Mouse (Mus musculus): ENCODE data around the gene Prl8a2.

Prl8a2 gene

GRCm38 (mm10) chr13:27345373-27345772 lies at the start of gene Prl8a2:
Gene Prl8a2, plus strand, starts transcription at chr13:27345673.
- no peak for DNase-seq (ENCODE audit: extremely low read depth, low read depth, low spot score)

DNA sequence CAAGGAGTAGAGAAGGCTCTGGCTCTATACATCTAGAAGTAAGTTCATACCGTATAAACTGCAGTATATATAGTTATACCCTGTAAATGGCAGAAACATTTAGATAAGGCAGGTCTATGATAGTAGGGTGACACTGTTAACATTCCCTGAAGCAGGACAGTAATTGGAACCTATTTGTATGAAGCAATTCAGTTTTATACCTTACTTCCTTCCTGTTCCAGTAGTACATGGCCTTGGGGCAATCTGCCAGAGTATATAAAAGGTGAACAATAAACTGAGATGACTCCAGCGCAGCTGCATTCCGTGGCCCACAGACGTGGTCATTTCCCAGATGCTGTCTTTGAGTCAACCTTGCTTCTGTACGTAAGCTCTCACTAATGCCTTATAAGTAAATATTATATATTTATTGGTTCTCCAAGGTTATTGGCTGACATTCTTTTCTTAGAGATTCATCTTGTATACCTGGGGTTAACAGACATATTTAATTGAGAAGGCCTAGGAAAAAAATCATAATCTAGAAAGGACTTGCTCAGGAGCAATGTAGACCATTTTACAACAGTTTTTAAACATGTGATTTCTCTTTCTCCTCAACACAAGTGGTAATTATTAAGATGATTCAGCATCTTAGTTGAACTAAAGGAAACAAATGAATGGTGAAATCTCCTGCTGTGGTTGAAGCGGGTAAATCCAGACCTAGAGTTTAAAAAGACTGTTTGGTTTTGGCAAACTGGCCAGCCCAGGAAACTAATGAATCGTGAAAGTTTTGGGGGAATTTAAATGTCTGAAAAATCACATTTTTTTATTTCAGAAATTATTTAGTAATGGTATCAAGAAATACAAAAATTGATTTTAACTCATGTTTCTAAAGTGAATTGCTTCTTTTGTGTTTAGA lies 32.9 kb upstream of the Prl8a2 start, which contains the start of gene Prl6a1:
Gene Prl6a1 (plus strand): TSS at position 294 of the 892 bp plus-strand sequence.
- DNase-seq (ENCODE audit: extremely low read depth, low read depth, low spot score), result peak; percentile 4

DNA sequence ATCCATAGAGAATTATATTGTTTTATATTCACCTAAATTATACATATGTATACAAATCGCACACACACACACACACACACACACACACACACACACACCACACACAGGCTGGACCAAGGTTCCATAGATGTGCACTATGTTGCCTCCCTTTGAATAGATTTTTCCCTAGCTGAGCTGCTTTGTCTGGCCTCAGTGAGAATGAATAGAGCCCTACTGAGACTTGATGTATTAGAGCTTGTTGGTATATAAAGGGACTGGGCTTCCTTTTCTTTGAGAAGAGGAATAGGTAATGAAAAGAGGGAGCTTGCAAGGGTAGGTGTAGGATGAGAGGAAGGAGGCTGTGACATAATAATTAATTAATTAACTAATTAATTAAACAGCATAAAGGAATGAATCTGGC lies 10.5 kb upstream of the Prl8a2 start:
- DNase-seq (ENCODE audit: extremely low read depth, low read depth, low spot score), result no peak

DNA sequence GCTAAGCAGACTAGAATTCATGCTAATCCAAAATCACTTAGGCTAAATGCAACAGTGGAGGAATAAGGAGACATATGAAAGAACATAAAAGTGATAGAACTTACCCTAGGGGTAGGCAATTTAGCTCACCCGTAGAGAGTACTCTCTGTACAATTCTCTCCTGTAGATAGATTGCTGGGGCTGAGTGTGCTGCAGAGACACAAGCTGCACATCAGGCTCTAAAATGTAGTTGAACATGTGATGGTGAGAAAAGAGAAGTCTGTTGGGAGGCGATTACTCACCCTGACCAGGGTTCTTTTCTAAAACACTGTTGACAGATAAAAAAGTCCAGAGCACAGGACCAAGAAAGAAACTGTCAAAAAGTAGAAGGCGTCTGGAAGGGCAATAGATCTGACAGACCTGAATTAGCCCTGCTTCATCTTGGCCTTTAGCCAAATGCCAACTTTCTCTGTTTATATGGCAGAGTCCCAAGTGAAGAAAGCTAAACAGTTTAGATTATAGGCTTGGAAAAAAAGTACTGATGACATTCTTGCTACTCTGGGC lies 2.7 kb upstream of the Prl8a2 start:
- DNase-seq (ENCODE audit: extremely low read depth, low read depth, low spot score), result no peak

- DNase-seq (ENCODE audit: extremely low read depth, low read depth, low spot score), result no peak
Observed at GRCm38 (mm10) chr13:27390746-27391145, 45.3 kb downstream of the Prl8a2 start, which contains the start of gene Prl2b1. Gene Prl2b1, minus strand, starts transcription at chr13:27390846.

GRCm38 (mm10) chr13:27399061-27399724 lies 53.7 kb downstream of the Prl8a2 start:
- DNase-seq (ENCODE audit: extremely low read depth, low read depth, low spot score), result no peak
